Mouse (Mus musculus) lung, embryonic 15.5 days (tissue): ENCODE data around the gene Cdca4. TPM values are rescaled to one million over a fixed set of nuclear protein-coding genes. Genes with fewer than 3 reads are reported as not detected.

Source experiments
- ATAC-seq: fragments of 200-750 bp; cut with Nextera tagmentation; 2 replicates; pipeline ENCODE4 v1.8.0; 2017; ENCODE audit warnings: moderate number of reproducible peaks, borderline replicate concordance; ENCODE audit not compliant: low FRiP score, low TSS enrichment; ENCODE audit errors: extremely low read depth
- H3K27ac ChIP-seq: fragments of 300-500 bp; sonication (generic); 2 replicates; pipeline ENCODE4 v1.5.1; 2015; ENCODE audit warnings: moderate library complexity, mild to moderate bottlenecking, inconsistent platforms
- H3K27me3 ChIP-seq: fragments of 300-500 bp; sonication (generic); 2 replicates; pipeline ENCODE4 v1.6.1; 2015; ENCODE audit warnings: inconsistent platforms
- H3K36me3 ChIP-seq: fragments of 300-500 bp; sonication (generic); 2 replicates; pipeline ENCODE4 v1.6.1; 2015; ENCODE audit warnings: inconsistent platforms
- H3K4me1 ChIP-seq: fragments of 300-500 bp; sonication (generic); 2 replicates; pipeline ENCODE4 v1.6.1; 2015; ENCODE audit warnings: inconsistent platforms
- H3K4me2 ChIP-seq: fragments of 300-500 bp; sonication (generic); 2 replicates; pipeline ENCODE4 v1.6.1; 2015; ENCODE audit warnings: inconsistent platforms, mild to moderate bottlenecking, moderate library complexity
- H3K4me3 ChIP-seq: fragments of 300-500 bp; sonication (generic); 2 replicates; pipeline ENCODE4 v1.5.1; 2015; ENCODE audit warnings: mild to moderate bottlenecking, inconsistent platforms
- H3K9ac ChIP-seq: fragments of 300-500 bp; sonication (generic); 2 replicates; pipeline ENCODE4 v1.6.1; 2015; ENCODE audit warnings: inconsistent platforms
- H3K9me3 ChIP-seq: fragments of 300-500 bp; sonication (generic); 2 replicates; pipeline ENCODE4 v1.6.1; 2016; ENCODE audit warnings: inconsistent platforms
- WGBS: fragments of 180-500 bp; shearing (Covaris S2); methylation state at CpG from one replicate; pipeline ENCODE4 v1.1.7; 2015; 5-methylcytosine and 5-hydroxymethylcytosine counted together
- polyA plus RNA-seq: library from polyadenylated mRNA; unstranded; fragments of >200 nt; fragmentation: Nextera tagmentation; extraction: Ambion mirVana; gene quantifications from 2 replicates; pipeline ENCODE4 v1.2.1, GENCODE M21; 2015

Cdca4 gene
- polyA plus RNA-seq: 125 and 129 TPM in 2 replicates

GRCm38 (mm10) chr12:112829244-112829864, at the start of gene Cdca4:
Gene Cdca4, minus strand, starts transcription at chr12:112829423.
- Histone ChIP-seq H3K4me3 (peak within 1 kb of the TSS; percentile 73), H3K9me3 (no peaks in the 10 kb centered on the region), H3K4me1 (peaks cover 44% of the 10 kb centered on the region), H3K9ac (peak within 1 kb of the TSS; percentile 97), H3K27ac (peak within 1 kb of the TSS; percentile 93), H3K4me2 (peak within 1 kb of the TSS; percentile 65), H3K27me3 (no peaks in the 10 kb centered on the region), H3K36me3 (peaks cover 26% of the 10 kb centered on the region)
- ATAC-seq: peak; percentile 97
- under 1% methylated on average over 53 of the region's 72 CpGs for WGBS

- WGBS: under 1% methylated on average over 36 of the region's 37 CpGs
- Histone ChIP-seq H3K36me3 (no peaks in the 10 kb centered on the region), H3K4me2 (peak overlapping the region; percentile 80), H3K9me3 (no peaks in the 10 kb centered on the region), H3K9ac (peak overlapping the region; percentile 34), H3K4me3 (peak overlapping the region; percentile 40), H3K4me1 (peaks cover 42% of the 10 kb centered on the region), H3K27ac (peak overlapping the region; percentile 61; the same call in 1 of the 2 replicates), H3K27me3 (peaks cover 62% of the 10 kb centered on the region)
- ATAC-seq: peak; percentile 60
These were observed 48.4 kb upstream of the Cdca4 start for GRCm38 (mm10) chr12:112877607-112878020.

GRCm38 (mm10) chr12:112877073-112877576, 47.9 kb upstream of the Cdca4 start:
- H3K4me1 ChIP-seq: peaks cover 42% of the 10 kb centered on the region
- peaks cover 67% of the 10 kb centered on the region for H3K27me3 ChIP-seq
- H3K4me2 ChIP-seq: peak overlapping the region; percentile 80
- peak overlapping the region; percentile 40 for H3K4me3 ChIP-seq
- ATAC-seq: no peak
- H3K27ac ChIP-seq: 0 out of 2 replicates have a peak overlapping the region, but pooled peaks have one; percentile 61
- no peaks in the 10 kb centered on the region for H3K36me3 ChIP-seq
- no peaks in the 10 kb centered on the region for H3K9me3 ChIP-seq
- peak overlapping the region; percentile 34 for H3K9ac ChIP-seq
- 5% methylated on average over 17 of the region's 17 CpGs for WGBS

GRCm38 (mm10) chr12:112876332-112877072, 47.3 kb upstream of the Cdca4 start:
- H3K36me3 ChIP-seq: no peaks in the 10 kb centered on the region
- no peaks in the 10 kb centered on the region for H3K9me3 ChIP-seq
- H3K4me1 ChIP-seq: peaks cover 42% of the 10 kb centered on the region
- H3K27me3 ChIP-seq: peaks cover 73% of the 10 kb centered on the region
- WGBS: 7% methylated on average over 28 of the region's 28 CpGs
- ATAC-seq: peak; percentile 19; the same call in 1 of the 2 replicates
- no peak overlapping the region for H3K9ac ChIP-seq
- peak overlapping the region; percentile 80 for H3K4me2 ChIP-seq
- no peak overlapping the region for H3K27ac ChIP-seq
- 0 out of 2 replicates have a peak overlapping the region, but pooled peaks have one; percentile 40 for H3K4me3 ChIP-seq

GRCm38 (mm10) chr12:112875225-112876013, 46.2 kb upstream of the Cdca4 start:
- H3K27me3 ChIP-seq: peaks cover 84% of the 10 kb centered on the region
- no peak for ATAC-seq
- no peaks in the 10 kb centered on the region for H3K36me3 ChIP-seq
- no peak overlapping the region for H3K4me3 ChIP-seq
- H3K27ac ChIP-seq: no peak overlapping the region; the same call in 1 of the 2 replicates
- no peak overlapping the region for H3K4me2 ChIP-seq
- peaks cover 46% of the 10 kb centered on the region for H3K4me1 ChIP-seq
- WGBS: 21% methylated on average over 16 of the region's 16 CpGs
- no peaks in the 10 kb centered on the region for H3K9me3 ChIP-seq
- H3K9ac ChIP-seq: no peak overlapping the region

- peaks cover 87% of the 10 kb centered on the region for H3K27me3 ChIP-seq
- no peaks in the 10 kb centered on the region for H3K36me3 ChIP-seq
- peaks cover 55% of the 10 kb centered on the region for H3K4me1 ChIP-seq
- no peaks in the 10 kb centered on the region for H3K9me3 ChIP-seq
- peak overlapping the region; percentile 46 for H3K4me2 ChIP-seq
- no peak for ATAC-seq
- no peak overlapping the region for H3K4me3 ChIP-seq
- no peak overlapping the region for H3K27ac ChIP-seq
- H3K9ac ChIP-seq: no peak overlapping the region
- WGBS: 15% methylated on average over 22 of the region's 22 CpGs
These were observed 45.0 kb upstream of the Cdca4 start for GRCm38 (mm10) chr12:112874199-112874598.

GRCm38 (mm10) chr12:112873452-112874190, 44.4 kb upstream of the Cdca4 start:
- 16% methylated on average over 18 of the region's 18 CpGs for WGBS
- Histone ChIP-seq H3K9ac (no peak overlapping the region), H3K36me3 (no peaks in the 10 kb centered on the region), H3K4me1 (peaks cover 59% of the 10 kb centered on the region), H3K4me2 (peak overlapping the region; percentile 46), H3K4me3 (no peak overlapping the region), H3K9me3 (no peaks in the 10 kb centered on the region), H3K27ac (no peak overlapping the region), H3K27me3 (peaks cover 84% of the 10 kb centered on the region)
- no peak for ATAC-seq

GRCm38 (mm10) chr12:112872991-112873390, 43.8 kb upstream of the Cdca4 start:
- Histone ChIP-seq H3K27ac (no peak overlapping the region), H3K27me3 (peaks cover 78% of the 10 kb centered on the region), H3K36me3 (no peaks in the 10 kb centered on the region), H3K9me3 (no peaks in the 10 kb centered on the region), H3K4me3 (no peak overlapping the region), H3K4me1 (peaks cover 55% of the 10 kb centered on the region), H3K4me2 (no peak overlapping the region), H3K9ac (no peak overlapping the region)
- no peak for ATAC-seq
- 67% methylated on average over 10 of the region's 10 CpGs for WGBS

GRCm38 (mm10) chr12:112871272-112871671, 42.0 kb upstream of the Cdca4 start:
- no peaks in the 10 kb centered on the region for H3K36me3 ChIP-seq
- H3K4me2 ChIP-seq: no peak overlapping the region
- H3K4me3 ChIP-seq: no peak overlapping the region
- H3K9ac ChIP-seq: no peak overlapping the region
- H3K9me3 ChIP-seq: no peaks in the 10 kb centered on the region
- WGBS: 80% methylated on average over 2 of the region's 2 CpGs
- H3K27me3 ChIP-seq: peaks cover 61% of the 10 kb centered on the region
- H3K27ac ChIP-seq: no peak overlapping the region
- peaks cover 44% of the 10 kb centered on the region for H3K4me1 ChIP-seq
- ATAC-seq: no peak

GRCm38 (mm10) chr12:112870775-112871174, 41.6 kb upstream of the Cdca4 start:
- Histone ChIP-seq H3K4me3 (no peak overlapping the region), H3K27me3 (peaks cover 56% of the 10 kb centered on the region), H3K27ac (no peak overlapping the region), H3K4me2 (no peak overlapping the region), H3K9ac (no peak overlapping the region), H3K4me1 (peaks cover 39% of the 10 kb centered on the region), H3K9me3 (no peaks in the 10 kb centered on the region), H3K36me3 (no peaks in the 10 kb centered on the region)
- no peak for ATAC-seq
- WGBS: 46% methylated on average over 13 of the region's 13 CpGs

- Histone ChIP-seq H3K4me1 (peaks cover 37% of the 10 kb centered on the region), H3K27me3 (peaks cover 46% of the 10 kb centered on the region), H3K9ac (no peak overlapping the region), H3K4me2 (peak overlapping the region; percentile 1; the same call in 1 of the 2 replicates), H3K27ac (no peak overlapping the region), H3K4me3 (no peak overlapping the region), H3K9me3 (no peaks in the 10 kb centered on the region), H3K36me3 (no peaks in the 10 kb centered on the region)
- no peak for ATAC-seq
- WGBS: 2% methylated on average over 16 of the region's 16 CpGs
These were observed 40.6 kb upstream of the Cdca4 start for GRCm38 (mm10) chr12:112869783-112870204.
